Mouse (Mus musculus) heart, postnatal 0 days (tissue): ENCODE measurements at regions not wholly inside any gene's neighbourhood (a gene's known extent, or its start where the extent isn't known, plus 50 kb on each side); places are given as distances from the start of the nearest gene placed in this dataset.
"Not testable (repeated sequence)": the region's sequence is repeated elsewhere in the genome, so short reads cannot be mapped to it uniquely, and the experiment has no call there.

ENCODE experiments used
- ATAC-seq: fragments of 200-750 bp; cut with Nextera tagmentation; 2 replicates; pipeline ENCODE4 v1.8.0; 2017; ENCODE audit warnings: low read depth, moderate number of reproducible peaks, moderate library complexity; ENCODE audit not compliant: insufficient read depth
- DNase-seq: peaks from one replicate; pipeline ENCODE4 v3.0.0-alpha.2; 2016; ENCODE audit warnings: low spot score
- H3K27ac ChIP-seq: fragments of 300-500 bp; sonication (generic); 2 replicates; pipeline ENCODE4 v1.5.1; 2014; ENCODE audit warnings: low read depth, mild to moderate bottlenecking
- H3K27me3 ChIP-seq: fragments of 300-500 bp; sonication (generic); 2 replicates; pipeline ENCODE4 v1.6.1; 2014; ENCODE audit warnings: low read length, mixed read lengths; ENCODE audit not compliant: control insufficient read depth, insufficient read depth
- H3K36me3 ChIP-seq: fragments of 300-500 bp; sonication (generic); replicated peaks from 2 replicates; pipeline ENCODE4 v1.6.1; 2014; ENCODE audit warnings: low read length, mixed read lengths; ENCODE audit not compliant: control insufficient read depth, insufficient read depth
- H3K4me1 ChIP-seq: fragments of 300-500 bp; sonication (generic); 2 replicates; pipeline ENCODE4 v1.6.1; 2014; ENCODE audit warnings: antibody characterized with exemption; ENCODE audit not compliant: control insufficient read depth, insufficient read depth
- H3K4me2 ChIP-seq: fragments of 300-500 bp; sonication (generic); 2 replicates; pipeline ENCODE4 v1.6.1; 2014; ENCODE audit warnings: low read depth, mild to moderate bottlenecking, low read length, moderate library complexity
- H3K4me3 ChIP-seq: fragments of 300-500 bp; sonication (generic); 2 replicates; pipeline ENCODE4 v1.5.1; 2014; ENCODE audit warnings: low read depth, low read length
- H3K9ac ChIP-seq: fragments of 300-500 bp; sonication (generic); replicated peaks from 2 replicates; pipeline ENCODE4 v1.6.1; 2014; ENCODE audit warnings: low read depth, low read length, mixed read lengths
- H3K9me3 ChIP-seq: fragments of 300-500 bp; sonication (generic); replicated peaks from 2 replicates; pipeline ENCODE4 v1.6.1; 2016; ENCODE audit warnings: low read length; ENCODE audit not compliant: control insufficient read depth
- CTCF ChIP-seq: IDR thresholded peaks from 2 replicates; pipeline ENCODE4 v1.5.1; 2016; ENCODE audit warnings: antibody characterized with exemption, control low read depth, low read depth
- EP300 ChIP-seq: IDR thresholded peaks from 2 replicates; pipeline ENCODE4 v1.6.1; 2016; ENCODE audit warnings: antibody characterized with exemption, low read depth
- WGBS: fragments of 180-500 bp; shearing (Covaris S2); extraction: QIAGEN DNeasy Blood & Tissue Kit; methylation state at CpG from one replicate; pipeline ENCODE4 v1.1.7; 2014; 5-methylcytosine and 5-hydroxymethylcytosine counted together

DNA sequence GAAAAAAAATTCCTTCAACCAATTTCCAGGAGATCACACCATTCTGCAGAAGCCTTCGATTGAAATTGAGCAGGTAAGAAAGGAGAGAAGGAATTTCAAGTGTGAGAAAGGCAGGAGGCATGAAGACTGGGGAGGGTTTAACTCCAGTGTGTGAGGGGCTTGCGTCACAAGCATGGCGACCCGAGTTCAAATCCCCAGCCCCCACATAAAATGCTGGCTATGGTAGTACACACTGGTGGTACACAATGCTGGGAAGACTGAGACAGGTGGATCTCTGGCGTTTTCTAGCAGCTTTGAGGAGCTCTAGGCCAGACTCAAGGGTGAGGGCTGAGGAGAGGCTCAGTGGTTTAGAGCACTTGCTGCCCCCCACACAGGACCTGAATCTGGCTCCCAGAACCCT is 214.0 kb upstream of the Castor2 start:
- peaks cover 9% of the 10 kb centered on the region; the same call in 1 of the 2 replicates for H3K4me1 ChIP-seq
- ATAC-seq = no peak
- no peak overlapping the region; the same call in 1 of the 2 replicates for H3K4me2 ChIP-seq
- no peaks in the 10 kb centered on the region for H3K36me3 ChIP-seq
- WGBS = 82% methylated on average over 5 of the region's 5 CpGs
- no peak overlapping the region for H3K4me3 ChIP-seq
- no peak overlapping the region for H3K27ac ChIP-seq
- no peak overlapping the region for H3K9ac ChIP-seq
- TF ChIP-seq CTCF = no peak
- no peak for TF ChIP-seq EP300
- H3K27me3 ChIP-seq = no peaks in the 10 kb centered on the region
- H3K9me3 ChIP-seq = no peaks in the 10 kb centered on the region
- no peak for DNase-seq

DNA sequence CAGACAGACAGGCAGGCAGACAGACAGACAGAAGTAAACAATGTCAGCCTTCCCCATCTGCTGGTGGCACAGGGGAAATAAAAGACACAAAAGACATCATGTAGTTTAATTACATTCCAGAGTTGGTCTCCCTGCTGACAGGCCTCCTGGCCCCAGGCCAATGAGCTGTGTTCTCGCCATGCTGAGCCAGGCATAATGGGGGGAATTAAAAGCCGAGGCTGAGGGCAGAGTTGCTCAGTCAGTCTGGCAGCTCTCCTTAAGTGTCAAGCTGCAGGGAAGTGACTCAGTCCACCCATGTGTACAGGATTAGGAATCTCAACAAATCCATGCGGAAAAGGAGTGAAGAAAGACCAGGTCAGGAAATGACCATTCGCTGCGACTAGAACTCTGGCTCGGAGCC is 214.5 kb upstream of the Castor2 start:
- H3K9ac ChIP-seq = no peak overlapping the region
- no peaks in the 10 kb centered on the region for H3K27me3 ChIP-seq
- H3K4me3 ChIP-seq = no peak overlapping the region
- no peaks in the 10 kb centered on the region for H3K9me3 ChIP-seq
- DNase-seq (peak; percentile 70), ATAC-seq (peak; percentile 84)
- 9% methylated on average over 6 of the region's 6 CpGs for WGBS
- no peak for TF ChIP-seq EP300
- TF ChIP-seq CTCF = no peak
- peaks cover 9% of the 10 kb centered on the region; the same call in 1 of the 2 replicates for H3K4me1 ChIP-seq
- H3K4me2 ChIP-seq = peak overlapping the region; percentile 33
- H3K27ac ChIP-seq = no peak overlapping the region
- H3K36me3 ChIP-seq = no peaks in the 10 kb centered on the region

DNA sequence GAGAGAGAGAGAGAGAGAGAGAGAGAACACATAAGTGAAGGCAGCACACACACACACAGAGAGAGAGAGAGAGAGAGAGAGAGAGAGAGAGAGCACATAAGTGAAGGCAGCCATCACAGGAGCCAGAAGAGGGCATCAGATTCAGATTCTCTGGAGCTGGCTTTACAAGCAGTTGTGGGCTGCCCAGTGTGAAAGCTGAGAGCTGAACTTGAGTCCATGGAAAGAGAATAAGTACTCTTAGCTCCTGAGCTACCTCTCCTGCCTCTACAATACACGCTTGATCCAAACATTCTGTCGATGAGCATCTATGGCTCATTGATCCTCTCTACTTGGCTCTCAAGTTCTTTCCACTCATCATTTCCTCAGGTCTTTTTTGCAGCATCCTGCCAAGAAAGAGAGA is 214.9 kb upstream of the Castor2 start:
- ATAC-seq (peak; percentile 44; the same call in 1 of the 2 replicates), DNase-seq (no peak)
- Histone ChIP-seq H3K9ac (no peak overlapping the region), H3K4me2 (peak overlapping the region; percentile 33; the same call in 1 of the 2 replicates), H3K36me3 (no peaks in the 10 kb centered on the region), H3K4me3 (no peak overlapping the region), H3K9me3 (no peaks in the 10 kb centered on the region), H3K27me3 (no peaks in the 10 kb centered on the region), H3K27ac (no peak overlapping the region), H3K4me1 (peaks cover 9% of the 10 kb centered on the region; the same call in 1 of the 2 replicates)
- TF ChIP-seq EP300 = no peak
- 0 out of 2 replicates have a peak, but pooled peaks have one; percentile 8 for TF ChIP-seq CTCF
- WGBS = 44% methylated on average over 2 of the region's 2 CpGs

DNA sequence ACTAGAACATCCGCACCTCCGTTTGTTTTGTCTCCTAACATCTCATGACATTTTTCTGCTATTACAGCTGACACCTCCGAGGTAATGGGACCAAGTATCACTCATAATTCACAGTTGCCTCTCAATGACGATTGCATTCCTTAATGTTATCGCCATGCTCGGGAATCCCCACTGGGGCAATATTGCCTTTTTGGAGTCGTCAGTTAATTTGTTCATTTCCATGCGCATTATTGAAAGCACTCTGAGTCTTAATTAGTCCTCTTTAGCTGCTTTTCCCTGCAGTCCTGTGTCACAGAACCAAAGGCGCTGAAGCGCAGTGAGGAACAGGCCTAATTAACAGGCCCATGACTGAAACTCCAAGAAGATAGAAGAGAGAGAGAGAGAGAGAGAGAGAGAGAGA is 255.0 kb upstream of the Castor2 start:
- ATAC-seq = no peak
- no peaks in the 10 kb centered on the region for H3K9me3 ChIP-seq
- 71% methylated on average over 10 of the region's 10 CpGs for WGBS

GRCm38 (mm10) chr5:133842059-133842706 is 257.3 kb upstream of the Castor2 start:
- not testable (repeated sequence) for H3K36me3 ChIP-seq, DNase-seq, H3K4me3 ChIP-seq, H3K27ac ChIP-seq, H3K27me3 ChIP-seq, H3K4me1 ChIP-seq, H3K9ac ChIP-seq, H3K4me2 ChIP-seq, H3K9me3 ChIP-seq
- peak; percentile 24; the same call in 1 of the 2 replicates for ATAC-seq
- 86% methylated on average over 8 of the region's 42 CpGs for WGBS

More for the DNA sequence above, 255.0 kb upstream of the Castor2 start:
- Histone ChIP-seq H3K4me2 (no peak overlapping the region), H3K36me3 (no peaks in the 10 kb centered on the region), H3K27me3 (no peaks in the 10 kb centered on the region), H3K4me1 (no peaks in the 10 kb centered on the region), H3K4me3 (no peak overlapping the region), H3K27ac (no peak overlapping the region), H3K9ac (no peak overlapping the region)
- DNase-seq = no peak
- TF ChIP-seq CTCF = no peak
- no peak for TF ChIP-seq EP300

DNA sequence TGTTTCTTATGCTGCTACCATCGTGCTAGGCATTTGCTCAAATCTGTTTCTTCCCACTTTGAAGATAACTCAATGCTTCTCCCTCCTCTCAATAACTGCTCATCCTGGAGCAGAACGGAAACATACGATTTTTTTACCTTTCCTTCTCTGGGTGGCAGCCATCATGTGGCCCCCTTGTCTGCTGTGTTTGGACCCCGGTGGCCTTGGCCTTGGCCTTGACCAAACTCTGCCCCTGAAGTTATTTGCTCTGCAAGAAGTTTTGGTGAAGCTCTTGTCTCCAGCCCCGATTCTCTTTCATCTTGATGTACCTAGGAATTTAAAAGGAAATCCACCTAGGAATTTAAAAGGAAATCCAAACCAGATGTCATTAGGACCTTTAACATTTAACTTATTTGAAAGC is 261.2 kb upstream of the Castor2 start:
- no peak for ATAC-seq
- 84% methylated on average over 5 of the region's 5 CpGs for WGBS
- Histone ChIP-seq H3K9me3 (no peaks in the 10 kb centered on the region), H3K36me3 (no peaks in the 10 kb centered on the region), H3K4me2 (no peak overlapping the region), H3K9ac (no peak overlapping the region), H3K4me3 (no peak overlapping the region), H3K4me1 (no peaks in the 10 kb centered on the region), H3K27ac (no peak overlapping the region), H3K27me3 (no peaks in the 10 kb centered on the region)
- no peak for DNase-seq
- no peak for TF ChIP-seq EP300
- TF ChIP-seq CTCF = no peak
